Mouse (Mus musculus) natural killer cell, adult 2 months (primary cell): ENCODE results near the gene Lta.

Experiments used
- DNase-seq, 2 experiments: peaks; one replicate each; pipeline ENCODE4 v3.0.0; 2022; ENCODE audit warnings: low spot score in 2 of 2

The Lta gene

GRCm38 (mm10) chr17:35159638-35160037, 45.5 kb downstream of the Lta start:
- no peak for DNase-seq

GRCm38 (mm10) chr17:35158850-35159593, 46.1 kb downstream of the Lta start:
- no peak for DNase-seq

- DNase-seq = no peak
Observed at GRCm38 (mm10) chr17:35157661-35158175, 47.4 kb downstream of the Lta start.

GRCm38 (mm10) chr17:35157254-35157653, 47.9 kb downstream of the Lta start:
- DNase-seq = no peak

GRCm38 (mm10) chr17:35156461-35157200, 48.5 kb downstream of the Lta start:
- DNase-seq = no peak

- no peak for DNase-seq
Observed at GRCm38 (mm10) chr17:35155451-35155850, 49.7 kb downstream of the Lta start.

GRCm38 (mm10) chr17:35154616-35155015, 50.5 kb downstream of the Lta start:
- no peak for DNase-seq

GRCm38 (mm10) chr17:35153931-35154330, 51.2 kb downstream of the Lta start:
- DNase-seq = no peak
